Mouse (Mus musculus): ENCODE measurements around the gene Ermn.

The Ermn gene

GRCm38 (mm10) chr2:58052821-58053581 lies at the start of gene Ermn:
Gene Ermn (minus strand): TSS chr2:58052864.
- DNase-seq (ENCODE audit: low spot score) = no peak

DNA sequence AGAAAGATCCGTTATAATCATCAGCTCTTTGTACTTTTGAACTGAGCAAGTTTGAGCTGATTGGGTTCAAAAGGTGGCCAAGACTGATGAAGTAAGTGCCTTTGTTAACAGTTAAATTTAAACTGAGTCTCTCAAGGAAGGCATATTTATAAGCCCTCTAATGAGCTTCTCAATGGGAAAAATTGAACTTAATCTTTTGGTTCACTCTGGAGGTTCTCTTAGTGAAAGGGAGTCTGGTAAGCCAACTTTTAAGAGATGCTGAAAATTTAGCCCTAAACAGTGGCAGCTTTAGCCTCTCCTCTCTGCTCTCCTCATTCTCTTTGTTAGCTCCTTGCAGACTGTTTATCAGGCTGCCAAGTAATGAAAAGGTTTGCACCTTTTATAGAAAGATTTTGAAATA lies 42.2 kb upstream of the Ermn start:
- no peak for DNase-seq (ENCODE audit: low spot score)

DNA sequence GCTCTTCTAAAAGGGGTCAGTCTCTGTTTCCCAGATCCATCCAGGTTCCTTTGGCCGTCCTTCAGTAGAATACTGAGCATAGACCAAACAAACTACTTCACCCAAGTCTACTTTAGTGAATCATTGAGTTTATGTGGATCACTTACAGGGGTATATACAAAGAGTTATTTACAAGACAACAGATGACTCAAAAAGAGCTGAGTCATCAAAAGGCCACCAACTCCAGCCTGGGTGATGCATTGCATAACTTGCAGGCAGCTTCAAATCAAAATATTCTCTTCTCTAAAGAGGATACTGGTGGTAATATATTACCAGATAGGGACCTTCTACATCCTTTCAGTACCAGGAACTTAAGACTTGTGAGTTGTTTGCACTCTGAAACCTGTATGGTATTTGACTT lies 33.8 kb upstream of the Ermn start:
- DNase-seq (ENCODE audit: low spot score) = no peak

DNA sequence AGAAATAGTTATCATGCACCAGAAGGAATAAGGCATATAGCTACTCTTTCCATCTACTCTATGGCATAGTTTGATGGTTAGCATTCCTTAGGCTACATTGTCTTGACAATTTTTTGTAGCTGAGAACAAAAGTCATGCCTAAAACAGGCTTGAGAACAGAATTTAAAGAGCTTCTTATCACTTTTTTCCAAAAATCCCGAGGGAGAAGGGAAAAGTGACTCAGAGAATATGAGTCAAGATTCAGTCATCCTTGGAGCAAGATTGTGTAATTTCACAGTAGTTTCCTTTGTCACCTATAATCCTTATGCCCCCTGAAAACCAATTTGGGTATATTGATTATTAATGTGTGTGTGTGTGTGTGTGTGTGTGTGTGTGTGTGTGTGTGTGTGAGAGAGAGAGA lies 27.2 kb upstream of the Ermn start:
- DNase-seq (ENCODE audit: low spot score) = no peak

DNA sequence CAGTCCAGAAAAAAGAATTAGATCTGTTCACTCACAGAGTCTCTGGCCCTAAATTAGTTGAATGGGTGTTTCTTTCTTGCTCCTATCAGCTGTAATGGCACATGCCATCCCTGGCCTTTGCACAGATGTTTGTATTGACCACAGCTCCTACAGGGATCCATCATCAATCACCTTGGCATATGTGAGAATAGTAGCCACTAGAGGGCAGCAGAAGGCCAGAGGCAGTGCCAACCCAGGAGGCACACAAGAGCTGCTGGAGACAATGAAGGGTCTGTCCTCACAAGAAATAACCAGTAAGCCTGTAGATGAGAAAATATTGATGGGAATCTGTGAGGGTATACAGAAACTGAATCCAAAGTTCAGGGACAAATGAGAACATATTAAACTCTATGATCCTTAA lies 2.7 kb upstream of the Ermn start:
- DNase-seq (ENCODE audit: low spot score) = peak; percentile 6

DNA sequence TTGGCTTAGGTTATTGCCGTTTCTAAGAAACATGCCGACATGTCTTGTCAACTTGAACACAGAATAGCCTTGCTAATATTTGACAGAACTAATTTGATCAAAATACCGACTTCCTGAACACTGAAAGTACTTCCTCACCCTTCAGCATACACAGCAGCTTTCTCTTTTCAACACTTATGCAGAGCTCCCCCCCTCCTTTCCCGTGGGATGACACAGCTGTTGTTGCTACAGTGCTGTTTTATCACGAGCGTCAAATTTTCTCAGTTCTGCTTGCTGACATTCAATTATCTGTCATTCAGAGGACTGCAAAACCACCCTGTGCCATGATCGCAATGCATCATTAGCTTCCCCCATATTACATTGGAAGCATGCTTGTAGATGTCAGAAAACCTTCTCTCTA lies 10.8 kb downstream of the Ermn start:
- no peak for DNase-seq (ENCODE audit: low spot score)

GRCm38 (mm10) chr2:58036926-58037325 lies 15.7 kb downstream of the Ermn start:
- no peak for DNase-seq (ENCODE audit: low spot score)

DNA sequence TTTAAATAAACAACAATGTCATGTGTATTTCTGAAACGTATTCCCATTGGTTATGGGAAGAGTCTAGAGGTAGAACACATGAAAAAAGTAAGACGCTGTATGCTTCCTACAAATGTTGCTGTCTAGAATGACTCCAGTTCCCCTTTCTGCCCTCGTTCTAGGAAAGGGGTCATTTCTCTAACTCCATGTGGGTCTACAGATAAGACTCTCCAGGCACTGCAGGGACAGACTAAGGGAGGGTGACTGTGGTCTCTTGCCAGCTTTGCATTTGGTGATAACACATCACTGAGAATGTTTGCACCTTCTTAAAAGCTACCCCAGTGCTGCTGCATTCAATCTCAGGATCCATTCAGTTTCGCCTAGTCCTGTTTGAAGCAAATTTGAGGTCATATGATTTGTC lies 17.0 kb downstream of the Ermn start:
- DNase-seq (ENCODE audit: low spot score) = no peak

DNA sequence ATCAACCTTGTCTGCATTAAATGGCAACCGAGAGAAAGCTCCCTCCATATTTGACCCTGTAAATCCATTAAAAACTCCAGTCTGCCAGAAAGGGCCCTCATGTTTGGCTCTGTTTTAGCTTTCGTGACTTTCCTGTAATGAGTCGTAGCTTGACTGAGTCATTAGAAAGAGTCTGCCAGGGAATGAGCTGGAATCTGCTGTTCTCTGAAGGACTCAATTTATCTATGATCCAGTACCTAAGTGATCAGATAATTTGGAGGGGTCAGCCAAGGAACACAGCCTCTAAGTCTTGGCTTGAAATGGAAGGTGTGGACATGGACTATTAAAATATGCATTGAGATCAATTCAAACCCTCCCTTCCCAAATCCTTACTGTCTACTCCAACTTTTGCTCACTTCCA lies 21.2 kb downstream of the Ermn start:
- DNase-seq (ENCODE audit: low spot score) = no peak

- peak; percentile 2 for DNase-seq (ENCODE audit: low spot score)
These were observed 23.3 kb downstream of the Ermn start for GRCm38 (mm10) chr2:58029404-58029803.

DNA sequence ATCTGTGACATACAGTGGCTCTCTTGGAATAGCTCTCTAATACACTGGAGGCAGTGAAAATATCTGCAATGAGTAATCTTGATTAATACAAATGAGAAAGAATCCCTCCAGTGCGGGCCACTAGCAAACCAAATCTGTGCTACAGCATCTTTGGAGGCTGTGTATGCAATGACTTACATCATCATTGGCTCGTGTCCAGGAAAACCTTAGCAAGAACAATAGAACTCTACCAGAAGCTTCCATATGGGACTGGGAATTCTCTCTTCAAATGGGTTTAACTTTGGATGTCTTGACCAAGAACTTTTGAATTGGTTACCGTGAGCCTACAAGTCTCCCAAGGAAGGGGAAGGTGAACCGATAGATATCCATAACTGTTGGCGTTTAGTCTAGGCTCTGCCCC lies 25.9 kb downstream of the Ermn start:
- no peak for DNase-seq (ENCODE audit: low spot score)

GRCm38 (mm10) chr2:58023556-58023955 lies 29.1 kb downstream of the Ermn start:
- no peak for DNase-seq (ENCODE audit: low spot score)

GRCm38 (mm10) chr2:58007081-58007480 lies 45.6 kb downstream of the Ermn start:
- DNase-seq (ENCODE audit: low spot score) = no peak

GRCm38 (mm10) chr2:58001497-58001896 lies 51.2 kb downstream of the Ermn start:
- no peak for DNase-seq (ENCODE audit: low spot score)

- DNase-seq (ENCODE audit: low spot score) = peak; percentile 4
These were observed 54.8 kb downstream of the Ermn start, which contains the start of gene Galnt5 for GRCm38 (mm10) chr2:57997752-57998430. Gene Galnt5 (plus strand): TSS chr2:57997884.

Data from yolk sac, embryonic 10.5 days (tissue).